Mouse (Mus musculus): ENCODE measurements around the gene Npcd. TPM values are rescaled to one million over a fixed set of nuclear protein-coding genes. Genes with fewer than 3 reads are reported as not detected.

Npcd gene
- polyA plus RNA-seq, 1 experiment from 2014 or later: not detected

DNA sequence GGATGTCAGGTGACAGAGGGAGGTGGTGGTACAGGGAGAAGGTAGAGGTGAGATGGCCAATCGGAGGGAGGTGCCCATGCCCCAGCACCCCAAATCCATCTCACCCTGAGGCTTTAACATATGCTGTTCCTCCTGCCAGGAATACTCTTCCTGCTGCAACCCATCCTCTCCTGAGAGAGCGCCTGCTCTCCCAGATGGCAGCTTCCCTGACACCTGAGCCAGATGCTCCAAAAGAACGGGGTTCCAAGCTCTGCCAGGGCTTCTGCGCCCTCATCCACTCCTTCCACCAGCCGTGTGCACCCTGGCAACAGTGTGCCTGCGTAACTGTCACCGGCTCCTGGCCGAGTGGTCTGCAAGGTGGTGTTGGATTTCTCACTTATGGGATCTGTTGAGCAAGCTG lies 36.4 kb downstream of the Npcd start:
- Histone ChIP-seq H3K27me3 (peaks cover 36% of the 10 kb centered on the region), H3K36me3 (no peaks in the 10 kb centered on the region), H3K9me3 (no peaks in the 10 kb centered on the region), H3K4me3 (no peak overlapping the region), H3K27ac (no peak overlapping the region), H3K9ac (no peak overlapping the region), H3K4me2 (no peak overlapping the region), H3K4me1 (no peaks in the 10 kb centered on the region)
- ATAC-seq (ENCODE audit: insufficient number of reproducible peaks, low FRiP score, low TSS enrichment, low read depth): no peak
- WGBS: 75% methylated on average over 8 of the region's 8 CpGs

DNA sequence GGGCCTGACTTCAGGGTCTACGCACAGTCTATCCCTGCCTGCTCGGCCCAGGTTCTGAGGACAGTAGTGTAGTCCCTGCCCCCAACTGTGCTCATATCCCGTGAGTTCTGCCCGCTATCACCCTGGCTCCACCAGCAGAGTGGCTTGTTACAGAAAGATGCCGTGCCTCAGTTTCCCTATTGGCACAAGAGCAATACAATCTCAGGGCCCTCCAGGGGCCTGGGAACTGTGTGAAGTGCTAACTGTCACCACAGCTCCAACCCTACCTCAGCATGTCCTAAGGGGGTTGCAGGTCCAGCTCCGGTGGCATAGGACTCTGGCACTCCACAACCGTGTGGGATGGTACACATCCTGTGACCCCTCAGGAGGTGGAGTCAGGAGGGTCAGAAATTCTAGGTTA lies 36.9 kb downstream of the Npcd start:
- 83% methylated on average over 7 of the region's 7 CpGs for WGBS
- Histone ChIP-seq H3K9me3 (no peaks in the 10 kb centered on the region), H3K4me2 (no peak overlapping the region), H3K27ac (no peak overlapping the region), H3K4me3 (no peak overlapping the region), H3K4me1 (no peaks in the 10 kb centered on the region), H3K36me3 (no peaks in the 10 kb centered on the region), H3K27me3 (peaks cover 31% of the 10 kb centered on the region), H3K9ac (no peak overlapping the region)
- ATAC-seq (ENCODE audit: insufficient number of reproducible peaks, low FRiP score, low TSS enrichment, low read depth): no peak

DNA sequence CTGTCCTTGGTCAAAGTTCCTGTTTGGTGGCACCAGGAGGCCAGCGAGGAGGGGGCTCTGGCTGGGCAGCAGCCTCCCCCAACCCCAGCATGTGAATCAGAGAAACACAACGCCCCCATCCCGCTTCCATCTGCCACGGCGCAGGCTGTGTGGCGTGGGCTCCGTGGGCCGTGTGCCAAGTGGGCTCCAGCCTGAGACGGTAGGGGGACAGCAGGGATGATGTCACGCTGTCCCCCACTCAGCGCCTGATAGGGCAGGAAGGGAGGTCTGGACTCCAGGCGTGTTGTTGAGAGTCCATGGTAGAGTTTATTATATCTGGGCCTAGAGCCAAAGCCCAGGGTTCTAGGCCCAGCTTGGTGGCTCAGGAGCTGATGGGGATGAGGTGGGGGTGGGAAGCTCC lies 37.8 kb downstream of the Npcd start:
- Histone ChIP-seq H3K27ac (no peak overlapping the region), H3K4me3 (no peak overlapping the region), H3K36me3 (no peaks in the 10 kb centered on the region), H3K4me1 (no peaks in the 10 kb centered on the region), H3K4me2 (no peak overlapping the region), H3K27me3 (peaks cover 23% of the 10 kb centered on the region), H3K9me3 (no peaks in the 10 kb centered on the region), H3K9ac (no peak overlapping the region)
- 85% methylated on average over 12 of the region's 12 CpGs for WGBS
- ATAC-seq (ENCODE audit: insufficient number of reproducible peaks, low FRiP score, low TSS enrichment, low read depth): no peak

DNA sequence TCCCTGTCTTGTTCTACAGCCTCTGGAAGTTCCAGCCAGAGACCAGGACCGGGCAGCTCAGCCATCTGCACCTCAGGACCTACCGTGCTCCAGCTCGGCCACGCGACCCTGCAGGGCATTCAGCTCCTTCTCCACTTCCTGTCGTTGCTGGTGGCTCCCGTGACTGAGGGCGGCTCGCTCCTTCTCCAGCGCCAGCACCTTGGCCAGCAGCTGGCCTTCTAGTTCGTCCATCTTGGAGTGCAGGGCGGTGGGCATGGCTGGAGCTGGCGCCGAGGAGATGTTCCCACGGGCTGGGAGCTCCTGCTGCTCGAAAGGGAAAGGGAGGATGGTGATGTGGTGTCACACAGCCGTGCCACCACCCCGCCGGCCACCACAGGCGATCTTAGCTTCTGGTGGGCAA lies 39.9 kb downstream of the Npcd start:
- Histone ChIP-seq H3K9me3 (no peaks in the 10 kb centered on the region), H3K36me3 (no peaks in the 10 kb centered on the region), H3K27ac (no peak overlapping the region), H3K4me3 (no peak overlapping the region), H3K4me2 (no peak overlapping the region), H3K27me3 (peaks cover 27% of the 10 kb centered on the region; the same call in 1 of the 2 replicates), H3K4me1 (no peaks in the 10 kb centered on the region), H3K9ac (no peak overlapping the region)
- 22% methylated on average over 20 of the region's 20 CpGs for WGBS
- no peak for ATAC-seq (ENCODE audit: insufficient number of reproducible peaks, low FRiP score, low TSS enrichment, low read depth)

DNA sequence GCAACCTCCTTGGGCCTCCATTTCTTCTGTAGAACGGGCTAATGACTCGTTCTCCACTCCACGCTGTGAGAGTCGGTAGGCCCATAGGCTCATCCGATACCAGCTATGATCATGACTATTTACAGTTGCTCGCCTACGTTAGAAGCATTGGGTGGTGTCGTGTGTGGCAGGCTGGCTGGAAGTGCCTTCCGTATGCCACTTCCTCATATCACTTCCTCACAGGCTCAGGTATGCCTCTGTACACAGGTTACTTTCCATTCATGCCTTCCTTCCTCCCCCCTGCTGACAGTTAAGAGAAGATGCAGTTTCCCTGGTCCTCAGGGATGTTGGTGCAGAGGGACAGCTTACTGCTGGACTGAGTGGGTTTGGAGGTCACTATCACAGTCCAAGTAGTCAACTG lies 41.0 kb downstream of the Npcd start:
- Histone ChIP-seq H3K27me3 (peaks cover 24% of the 10 kb centered on the region; the same call in 1 of the 2 replicates), H3K27ac (no peak overlapping the region), H3K4me2 (no peak overlapping the region), H3K9ac (no peak overlapping the region), H3K36me3 (no peaks in the 10 kb centered on the region), H3K4me3 (no peak overlapping the region), H3K9me3 (no peaks in the 10 kb centered on the region), H3K4me1 (no peaks in the 10 kb centered on the region)
- WGBS: 93% methylated on average over 9 of the region's 9 CpGs
- no peak for ATAC-seq (ENCODE audit: insufficient number of reproducible peaks, low FRiP score, low TSS enrichment, low read depth)

DNA sequence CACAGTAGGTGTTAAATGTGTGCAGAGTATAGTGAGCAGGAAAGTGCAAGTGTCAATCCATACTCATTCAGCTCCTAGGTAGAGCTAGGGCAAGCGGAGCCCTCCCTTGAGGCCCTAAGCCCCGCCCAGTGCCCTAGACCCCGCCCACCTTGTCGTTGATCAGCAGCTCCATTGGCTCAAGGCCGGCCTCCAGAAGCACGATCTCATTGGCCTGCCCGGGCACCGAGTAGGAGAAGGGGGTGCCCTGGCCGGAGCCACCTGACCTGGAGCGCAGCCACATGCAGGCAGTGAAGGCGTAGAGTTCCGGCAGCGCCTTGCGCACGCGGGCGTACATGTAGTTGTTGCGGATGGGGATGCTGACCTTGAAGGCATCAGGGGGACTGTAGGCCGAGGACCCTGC lies 41.6 kb downstream of the Npcd start:
- 18% methylated on average over 19 of the region's 19 CpGs for WGBS
- Histone ChIP-seq H3K4me1 (no peaks in the 10 kb centered on the region), H3K36me3 (no peaks in the 10 kb centered on the region), H3K4me3 (no peak overlapping the region), H3K4me2 (no peak overlapping the region), H3K9ac (no peak overlapping the region), H3K9me3 (no peaks in the 10 kb centered on the region), H3K27ac (no peak overlapping the region), H3K27me3 (peaks cover 27% of the 10 kb centered on the region; the same call in 1 of the 2 replicates)
- ATAC-seq (ENCODE audit: insufficient number of reproducible peaks, low FRiP score, low TSS enrichment, low read depth): no peak

DNA sequence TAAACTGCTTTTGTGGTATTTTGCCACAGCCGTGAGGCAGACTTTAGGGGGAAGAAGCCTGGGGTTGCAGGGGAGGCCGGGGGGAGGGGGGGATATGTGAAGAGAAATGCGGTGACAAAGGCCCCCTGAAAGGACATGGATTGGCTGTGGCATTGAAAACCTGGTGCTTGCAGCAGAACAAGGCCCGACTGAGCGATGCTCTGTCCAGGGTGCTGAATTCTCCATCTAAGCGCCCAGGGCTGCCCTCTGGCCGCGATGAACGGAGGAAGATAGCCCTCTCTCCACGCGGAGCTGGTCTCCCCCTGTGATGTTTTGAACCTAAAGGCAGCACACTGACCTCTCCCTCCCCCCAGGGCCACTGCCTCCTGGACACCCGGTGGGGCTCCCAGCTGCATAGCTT lies 42.5 kb downstream of the Npcd start:
- no peaks in the 10 kb centered on the region for H3K36me3 ChIP-seq
- ATAC-seq (ENCODE audit: insufficient number of reproducible peaks, low FRiP score, low TSS enrichment, low read depth): no peak
- peaks cover 27% of the 10 kb centered on the region; the same call in 1 of the 2 replicates for H3K27me3 ChIP-seq
- no peak overlapping the region for H3K9ac ChIP-seq
- no peaks in the 10 kb centered on the region for H3K4me1 ChIP-seq
- H3K4me3 ChIP-seq: no peak overlapping the region
- no peak overlapping the region for H3K27ac ChIP-seq
- H3K9me3 ChIP-seq: no peaks in the 10 kb centered on the region
- WGBS: 2% methylated on average over 12 of the region's 12 CpGs
- H3K4me2 ChIP-seq: no peak overlapping the region

DNA sequence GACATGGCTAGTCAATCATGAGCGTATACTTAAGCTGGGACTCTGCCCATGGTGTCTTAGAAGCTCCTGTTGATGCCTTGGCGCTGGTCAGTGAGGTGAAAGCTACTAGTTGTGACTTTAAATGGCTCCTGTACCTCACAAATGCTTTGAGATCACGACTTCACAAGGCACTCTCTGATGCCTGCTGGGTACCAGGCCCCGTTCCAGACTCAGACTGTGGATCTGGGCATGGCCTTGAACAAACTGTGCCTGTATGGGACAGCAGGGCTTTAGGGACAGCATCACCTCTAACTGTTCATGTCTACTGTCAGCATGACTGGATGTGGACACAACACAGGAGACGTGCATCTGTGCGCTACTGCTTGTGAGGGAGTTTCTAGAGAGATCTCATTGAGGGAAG lies 43.1 kb downstream of the Npcd start:
- Histone ChIP-seq H3K4me3 (no peak overlapping the region), H3K4me2 (no peak overlapping the region), H3K27me3 (peaks cover 27% of the 10 kb centered on the region; the same call in 1 of the 2 replicates), H3K27ac (no peak overlapping the region), H3K36me3 (no peaks in the 10 kb centered on the region), H3K9me3 (no peaks in the 10 kb centered on the region), H3K9ac (no peak overlapping the region), H3K4me1 (no peaks in the 10 kb centered on the region)
- no peak for ATAC-seq (ENCODE audit: insufficient number of reproducible peaks, low FRiP score, low TSS enrichment, low read depth)
- 84% methylated on average over 6 of the region's 6 CpGs for WGBS

DNA sequence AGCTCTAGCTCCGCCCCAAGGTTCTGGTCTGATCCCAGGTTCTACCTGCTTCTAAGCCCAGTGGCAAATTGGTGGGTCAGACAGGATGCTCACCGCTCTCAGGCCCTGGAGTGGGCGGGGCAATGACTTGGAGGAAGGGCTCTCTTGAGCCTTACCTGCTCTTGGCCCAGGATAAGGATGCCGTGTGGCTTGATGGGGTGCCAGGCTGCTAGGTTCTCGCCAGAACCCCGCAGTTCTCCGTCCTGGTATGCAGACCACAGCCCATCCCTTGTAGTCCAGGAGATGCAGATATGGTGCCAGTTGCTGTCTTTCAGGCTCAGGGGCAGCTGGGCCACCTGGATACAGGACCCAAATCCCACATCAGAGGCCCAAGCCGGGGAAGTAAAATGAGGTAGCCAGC lies 43.9 kb downstream of the Npcd start:
- H3K9me3 ChIP-seq: no peaks in the 10 kb centered on the region
- no peak overlapping the region for H3K4me3 ChIP-seq
- no peak for ATAC-seq (ENCODE audit: insufficient number of reproducible peaks, low FRiP score, low TSS enrichment, low read depth)
- 46% methylated on average over 8 of the region's 8 CpGs for WGBS
- H3K4me2 ChIP-seq: no peak overlapping the region
- no peaks in the 10 kb centered on the region for H3K4me1 ChIP-seq
- no peak overlapping the region for H3K27ac ChIP-seq
- no peak overlapping the region for H3K9ac ChIP-seq
- H3K27me3 ChIP-seq: peaks cover 27% of the 10 kb centered on the region; the same call in 1 of the 2 replicates
- H3K36me3 ChIP-seq: no peaks in the 10 kb centered on the region

DNA sequence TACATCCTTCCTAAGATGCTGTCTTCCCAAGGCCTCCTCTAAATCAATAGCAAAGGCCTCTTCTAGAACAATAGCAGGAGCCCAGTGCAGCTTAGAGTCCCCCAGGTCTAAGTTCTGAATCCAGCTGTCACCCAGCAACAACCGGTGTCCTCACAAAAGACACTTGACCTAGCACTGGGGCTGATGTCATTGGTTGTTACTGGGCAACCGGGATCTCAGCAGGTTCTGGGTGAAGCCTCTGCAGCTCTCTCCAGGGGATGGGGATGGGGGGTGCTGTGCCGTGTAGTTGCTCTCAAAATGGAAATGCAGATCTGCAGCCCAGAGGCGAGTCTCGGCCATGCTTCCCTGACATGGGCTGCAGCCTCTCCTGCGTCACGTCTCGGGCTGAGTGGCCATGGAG lies 46.2 kb downstream of the Npcd start:
- Histone ChIP-seq H3K9me3 (no peaks in the 10 kb centered on the region), H3K27ac (no peak overlapping the region), H3K4me2 (no peak overlapping the region), H3K36me3 (no peaks in the 10 kb centered on the region), H3K9ac (no peak overlapping the region), H3K4me3 (no peak overlapping the region), H3K4me1 (no peaks in the 10 kb centered on the region), H3K27me3 (peaks cover 18% of the 10 kb centered on the region; the same call in 1 of the 2 replicates)
- ATAC-seq (ENCODE audit: insufficient number of reproducible peaks, low FRiP score, low TSS enrichment, low read depth): no peak
- WGBS: 62% methylated on average over 8 of the region's 8 CpGs

DNA sequence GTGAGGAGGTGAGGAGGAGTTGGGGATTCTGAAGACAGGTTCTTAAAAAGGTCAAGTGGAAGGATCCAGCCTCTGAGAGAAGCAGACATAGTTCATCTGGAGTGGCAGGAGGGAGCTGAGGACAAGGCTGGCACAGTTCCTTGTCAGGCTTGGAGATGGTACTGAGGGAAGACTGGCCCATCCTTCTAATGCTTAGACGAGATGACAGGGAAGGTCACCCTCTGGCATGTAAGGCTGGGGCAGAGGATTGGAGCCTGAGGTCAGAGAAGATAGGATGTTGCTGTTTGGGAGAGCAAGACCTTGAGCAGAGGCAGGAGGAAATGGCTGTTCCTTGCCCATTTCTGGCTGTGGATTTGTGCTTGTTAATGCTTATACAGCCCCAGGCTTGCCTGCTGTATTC lies 49.0 kb downstream of the Npcd start:
- H3K4me3 ChIP-seq: no peak overlapping the region

DNA sequence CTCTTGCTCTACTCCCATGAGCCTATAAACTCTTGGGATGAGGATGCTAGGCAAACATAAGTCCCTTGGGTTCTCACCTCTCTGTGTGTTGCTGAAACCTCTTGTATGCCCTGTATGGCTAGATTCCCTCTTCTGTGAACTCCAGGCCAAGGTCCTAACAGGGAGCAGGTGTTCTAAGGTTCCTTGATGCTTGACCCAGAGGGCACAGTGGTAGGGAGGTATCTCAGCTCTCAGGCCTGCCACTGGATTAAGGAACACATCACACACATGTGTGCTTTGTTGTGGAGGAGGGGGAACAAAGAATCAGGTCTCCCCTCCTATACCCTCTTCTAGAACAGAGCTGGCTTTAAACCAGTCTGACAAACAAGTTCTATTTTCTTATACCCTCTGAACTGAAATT lies 56.3 kb downstream of the Npcd start, which contains the start of gene Dnal4:
Dnal4 (minus strand) TSS at position 101 of the 400 bp plus-strand sequence.
- H3K9me3 ChIP-seq: no peaks in the 10 kb centered on the region
- ATAC-seq (ENCODE audit: insufficient number of reproducible peaks, low FRiP score, low TSS enrichment, low read depth): no peak
- no peaks in the 10 kb centered on the region for H3K36me3 ChIP-seq
- H3K4me3 ChIP-seq: no peak within 1 kb of the TSS
- H3K9ac ChIP-seq: no peak within 1 kb of the TSS
- H3K27ac ChIP-seq: no peak within 1 kb of the TSS
- peaks cover 18% of the 10 kb centered on the region for H3K4me1 ChIP-seq
- H3K27me3 ChIP-seq: no peaks in the 10 kb centered on the region
- no peak within 1 kb of the TSS for H3K4me2 ChIP-seq

More for the DNA sequence above, 49.0 kb downstream of the Npcd start:
- no peaks in the 10 kb centered on the region for H3K4me1 ChIP-seq
- 57% methylated on average over 1 of the region's 1 CpGs for WGBS
- no peaks in the 10 kb centered on the region for H3K36me3 ChIP-seq
- H3K9ac ChIP-seq: no peak overlapping the region
- no peak overlapping the region for H3K4me2 ChIP-seq
- no peak for ATAC-seq (ENCODE audit: insufficient number of reproducible peaks, low FRiP score, low TSS enrichment, low read depth)
- no peak overlapping the region for H3K27ac ChIP-seq
- no peaks in the 10 kb centered on the region for H3K9me3 ChIP-seq
- H3K27me3 ChIP-seq: peaks cover 11% of the 10 kb centered on the region; the same call in 1 of the 2 replicates

DNA sequence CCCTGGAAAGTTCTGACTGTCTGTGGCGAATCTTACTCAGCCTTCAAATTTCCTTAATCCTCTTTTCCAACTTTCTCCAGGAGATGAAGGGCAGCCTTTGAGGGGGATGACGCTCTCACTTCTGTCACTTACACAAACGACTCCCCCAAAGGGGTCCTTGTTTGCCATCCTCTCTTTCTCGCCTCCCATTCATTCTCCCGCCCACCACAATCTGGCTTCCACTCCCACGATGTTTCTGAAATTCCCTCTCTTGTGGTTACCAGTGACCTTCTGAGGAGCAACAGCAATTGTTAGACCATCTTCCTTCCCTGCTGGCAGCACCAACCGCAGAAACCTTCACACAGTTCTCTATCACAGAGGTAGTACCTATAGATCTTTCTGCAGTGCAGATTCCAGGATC lies 58.4 kb downstream of the Npcd start:
- no peaks in the 10 kb centered on the region for H3K9me3 ChIP-seq
- no peak for ATAC-seq (ENCODE audit: insufficient number of reproducible peaks, low FRiP score, low TSS enrichment, low read depth)
- H3K9ac ChIP-seq: no peak overlapping the region
- H3K4me2 ChIP-seq: no peak overlapping the region
- H3K27me3 ChIP-seq: no peaks in the 10 kb centered on the region
- WGBS: 72% methylated on average over 7 of the region's 7 CpGs
- H3K4me1 ChIP-seq: peaks cover 28% of the 10 kb centered on the region
- H3K27ac ChIP-seq: no peak overlapping the region
- H3K4me3 ChIP-seq: no peak overlapping the region
- no peaks in the 10 kb centered on the region for H3K36me3 ChIP-seq

All from limb, embryonic 15.5 days (tissue).